Mouse (Mus musculus): Measurements from ENCODE around the gene Myl7. TPM values are rescaled to one million over a fixed set of nuclear protein-coding genes. Genes with fewer than 3 reads are reported as not detected.
A peak's percentile ranks its signal among the peaks of the same experiment; 100 is the strongest.
"Not testable (repeated sequence)": the region's sequence is repeated elsewhere in the genome, so short reads cannot be mapped to it uniquely, and the experiment has no call there.

The Myl7 gene
- 5.1 and 5.5 TPM in 2 replicates for polyA plus RNA-seq (2016; fragmentation: Nextera tagmentation; extraction: Ambion mirVana)

- Histone ChIP-seq H3K36me3 (no peaks in the 10 kb centered on the region), H3K9ac (no peak within 1 kb of the TSS), H3K9me3 (no peaks in the 10 kb centered on the region), H3K4me2 (replicated peaks) (0 out of 2 replicates have a peak within 1 kb of the TSS, but pooled peaks have one; percentile 3), H3K27ac (no peak within 1 kb of the TSS), H3K4me1 (peaks cover 34% of the 10 kb centered on the region), H3K4me3 (no peak within 1 kb of the TSS), H3K27me3 (replicated peaks) (peaks cover 4% of the 10 kb centered on the region; the same call in 1 of the 2 replicates)
- WGBS, result 69% methylated on average over 5 of the region's 5 CpGs
- ATAC-seq (ENCODE audit: low FRiP score, low read depth), result no peak
Measured at GRCm38 (mm10) chr11:5898531-5898930, at the start of gene Myl7. Myl7 (minus strand) TSS chr11:5898782.

- ATAC-seq (ENCODE audit: low FRiP score, low read depth), result no peak
- Histone ChIP-seq H3K4me2 (replicated peaks) (no peak overlapping the region), H3K36me3 (no peaks in the 10 kb centered on the region), H3K9ac (no peak overlapping the region), H3K27ac (no peak overlapping the region), H3K9me3 (no peaks in the 10 kb centered on the region), H3K4me1 (peaks cover 9% of the 10 kb centered on the region; the same call in 1 of the 2 replicates), H3K4me3 (no peak overlapping the region), H3K27me3 (replicated peaks) (no peaks in the 10 kb centered on the region)
- 71% methylated on average over 4 of the region's 4 CpGs for WGBS
Measured at GRCm38 (mm10) chr11:5947796-5948195, 49.2 kb upstream of the Myl7 start.

GRCm38 (mm10) chr11:5945096-5945495 lies 46.5 kb upstream of the Myl7 start:
- no peaks in the 10 kb centered on the region for H3K27me3 ChIP-seq (replicated peaks)
- ATAC-seq (ENCODE audit: low FRiP score, low read depth), result no peak
- WGBS, result 80% methylated on average over 2 of the region's 2 CpGs

GRCm38 (mm10) chr11:5942966-5943365 lies 44.4 kb upstream of the Myl7 start:
- no peaks in the 10 kb centered on the region for H3K36me3 ChIP-seq
- no peak overlapping the region for H3K27ac ChIP-seq
- ATAC-seq (ENCODE audit: low FRiP score, low read depth), result no peak
- H3K9me3 ChIP-seq, result no peaks in the 10 kb centered on the region
- H3K4me2 ChIP-seq (replicated peaks), result no peak overlapping the region
- WGBS, result 59% methylated on average over 6 of the region's 6 CpGs
- no peak overlapping the region for H3K9ac ChIP-seq
- H3K27me3 ChIP-seq (replicated peaks), result no peaks in the 10 kb centered on the region
- no peaks in the 10 kb centered on the region for H3K4me1 ChIP-seq
- no peak overlapping the region for H3K4me3 ChIP-seq

More at GRCm38 (mm10) chr11:5945096-5945495, 46.5 kb upstream of the Myl7 start:
- H3K4me3 ChIP-seq, result no peak overlapping the region
- peaks cover 8% of the 10 kb centered on the region; the same call in 1 of the 2 replicates for H3K4me1 ChIP-seq
- no peaks in the 10 kb centered on the region for H3K36me3 ChIP-seq
- no peak overlapping the region for H3K9ac ChIP-seq
- no peak overlapping the region for H3K4me2 ChIP-seq (replicated peaks)
- H3K9me3 ChIP-seq, result no peaks in the 10 kb centered on the region
- H3K27ac ChIP-seq, result no peak overlapping the region

GRCm38 (mm10) chr11:5934531-5934930 lies 35.9 kb upstream of the Myl7 start:
- 94% methylated on average over 11 of the region's 11 CpGs for WGBS

GRCm38 (mm10) chr11:5931947-5932346 lies 33.4 kb upstream of the Myl7 start:
- 90% methylated on average over 6 of the region's 6 CpGs for WGBS
- not testable (repeated sequence) for H3K4me2 ChIP-seq (replicated peaks); H3K36me3 ChIP-seq; H3K9me3 ChIP-seq; ATAC-seq (ENCODE audit: low FRiP score, low read depth); H3K27me3 ChIP-seq (replicated peaks); H3K9ac ChIP-seq; H3K4me1 ChIP-seq; H3K27ac ChIP-seq; H3K4me3 ChIP-seq

More at GRCm38 (mm10) chr11:5934531-5934930, 35.9 kb upstream of the Myl7 start:
- not testable (repeated sequence) for H3K4me1 ChIP-seq; H3K4me2 ChIP-seq (replicated peaks); H3K27ac ChIP-seq; H3K27me3 ChIP-seq (replicated peaks); H3K36me3 ChIP-seq; H3K9me3 ChIP-seq; H3K4me3 ChIP-seq; ATAC-seq (ENCODE audit: low FRiP score, low read depth); H3K9ac ChIP-seq

GRCm38 (mm10) chr11:5930578-5930977 lies 32.0 kb upstream of the Myl7 start:
- H3K4me3 ChIP-seq, result no peak overlapping the region

GRCm38 (mm10) chr11:5926696-5927220 lies 28.2 kb upstream of the Myl7 start:
- Histone ChIP-seq H3K4me1 (no peaks in the 10 kb centered on the region), H3K36me3 (no peaks in the 10 kb centered on the region), H3K9me3 (no peaks in the 10 kb centered on the region), H3K27me3 (replicated peaks) (no peaks in the 10 kb centered on the region), H3K9ac (no peak overlapping the region), H3K4me2 (replicated peaks) (no peak overlapping the region), H3K4me3 (no peak overlapping the region), H3K27ac (no peak overlapping the region)
- WGBS, result 87% methylated on average over 3 of the region's 3 CpGs
- ATAC-seq (ENCODE audit: low FRiP score, low read depth), result no peak

More at GRCm38 (mm10) chr11:5930578-5930977, 32.0 kb upstream of the Myl7 start:
- no peak overlapping the region for H3K27ac ChIP-seq
- no peak overlapping the region for H3K9ac ChIP-seq
- H3K36me3 ChIP-seq, result no peaks in the 10 kb centered on the region
- H3K4me1 ChIP-seq, result no peaks in the 10 kb centered on the region
- WGBS, result 71% methylated on average over 1 of the region's 1 CpGs
- H3K27me3 ChIP-seq (replicated peaks), result no peaks in the 10 kb centered on the region
- ATAC-seq (ENCODE audit: low FRiP score, low read depth), result no peak
- no peak overlapping the region for H3K4me2 ChIP-seq (replicated peaks)
- H3K9me3 ChIP-seq, result no peaks in the 10 kb centered on the region

- Histone ChIP-seq H3K36me3 (no peaks in the 10 kb centered on the region), H3K9ac (no peak overlapping the region), H3K4me1 (no peaks in the 10 kb centered on the region), H3K4me2 (replicated peaks) (no peak overlapping the region), H3K4me3 (no peak overlapping the region), H3K27ac (no peak overlapping the region), H3K9me3 (no peaks in the 10 kb centered on the region), H3K27me3 (replicated peaks) (no peaks in the 10 kb centered on the region)
- no peak for ATAC-seq (ENCODE audit: low FRiP score, low read depth)
- WGBS, result 58% methylated on average over 8 of the region's 8 CpGs
Measured at GRCm38 (mm10) chr11:5924699-5925098, 26.1 kb upstream of the Myl7 start.

- H3K36me3 ChIP-seq, result no peaks in the 10 kb centered on the region
- no peak for ATAC-seq (ENCODE audit: low FRiP score, low read depth)
- H3K9me3 ChIP-seq, result no peaks in the 10 kb centered on the region
Measured at GRCm38 (mm10) chr11:5920323-5920960, 21.9 kb upstream of the Myl7 start.

GRCm38 (mm10) chr11:5919606-5920005 lies 21.0 kb upstream of the Myl7 start:
- Histone ChIP-seq H3K4me3 (no peak overlapping the region), H3K9ac (no peak overlapping the region), H3K27me3 (replicated peaks) (no peaks in the 10 kb centered on the region), H3K36me3 (no peaks in the 10 kb centered on the region), H3K4me1 (no peaks in the 10 kb centered on the region), H3K9me3 (no peaks in the 10 kb centered on the region), H3K27ac (no peak overlapping the region), H3K4me2 (replicated peaks) (no peak overlapping the region)
- 95% methylated on average over 4 of the region's 4 CpGs for WGBS
- ATAC-seq (ENCODE audit: low FRiP score, low read depth), result no peak

More at GRCm38 (mm10) chr11:5920323-5920960, 21.9 kb upstream of the Myl7 start:
- Histone ChIP-seq H3K4me1 (no peaks in the 10 kb centered on the region), H3K4me2 (replicated peaks) (no peak overlapping the region), H3K9ac (no peak overlapping the region), H3K27me3 (replicated peaks) (no peaks in the 10 kb centered on the region), H3K4me3 (no peak overlapping the region), H3K27ac (no peak overlapping the region)
- WGBS, result 35% methylated on average over 17 of the region's 17 CpGs

GRCm38 (mm10) chr11:5918111-5918510 lies 19.5 kb upstream of the Myl7 start:
- H3K4me2 ChIP-seq (replicated peaks), result no peak overlapping the region
- WGBS, result 76% methylated on average over 2 of the region's 2 CpGs
- H3K9me3 ChIP-seq, result no peaks in the 10 kb centered on the region
- no peak overlapping the region for H3K9ac ChIP-seq
- no peak for ATAC-seq (ENCODE audit: low FRiP score, low read depth)
- no peaks in the 10 kb centered on the region for H3K36me3 ChIP-seq
- no peaks in the 10 kb centered on the region for H3K4me1 ChIP-seq
- H3K27me3 ChIP-seq (replicated peaks), result no peaks in the 10 kb centered on the region
- no peak overlapping the region for H3K4me3 ChIP-seq
- H3K27ac ChIP-seq, result no peak overlapping the region

- no peak overlapping the region for H3K27ac ChIP-seq
- H3K4me2 ChIP-seq (replicated peaks), result no peak overlapping the region
- H3K36me3 ChIP-seq, result no peaks in the 10 kb centered on the region
- no peaks in the 10 kb centered on the region for H3K27me3 ChIP-seq (replicated peaks)
- no peak overlapping the region for H3K9ac ChIP-seq
- ATAC-seq (ENCODE audit: low FRiP score, low read depth), result no peak
- no peak overlapping the region for H3K4me3 ChIP-seq
- H3K4me1 ChIP-seq, result no peaks in the 10 kb centered on the region
- WGBS, result 78% methylated on average over 8 of the region's 8 CpGs
- no peaks in the 10 kb centered on the region for H3K9me3 ChIP-seq
Measured at GRCm38 (mm10) chr11:5916178-5916548, 17.6 kb upstream of the Myl7 start.

Measured in neural tube, embryonic 12.5 days (tissue).